Mouse (Mus musculus): ENCODE results near the gene Pcca. TPM values are rescaled to one million over a fixed set of nuclear protein-coding genes. Genes with fewer than 3 reads are reported as not detected.

Gene Pcca
- 13.7 and 15.8 TPM in 2 replicates for polyA plus RNA-seq (2015; fragmentation: Nextera tagmentation; extraction: Ambion mirVana)

DNA sequence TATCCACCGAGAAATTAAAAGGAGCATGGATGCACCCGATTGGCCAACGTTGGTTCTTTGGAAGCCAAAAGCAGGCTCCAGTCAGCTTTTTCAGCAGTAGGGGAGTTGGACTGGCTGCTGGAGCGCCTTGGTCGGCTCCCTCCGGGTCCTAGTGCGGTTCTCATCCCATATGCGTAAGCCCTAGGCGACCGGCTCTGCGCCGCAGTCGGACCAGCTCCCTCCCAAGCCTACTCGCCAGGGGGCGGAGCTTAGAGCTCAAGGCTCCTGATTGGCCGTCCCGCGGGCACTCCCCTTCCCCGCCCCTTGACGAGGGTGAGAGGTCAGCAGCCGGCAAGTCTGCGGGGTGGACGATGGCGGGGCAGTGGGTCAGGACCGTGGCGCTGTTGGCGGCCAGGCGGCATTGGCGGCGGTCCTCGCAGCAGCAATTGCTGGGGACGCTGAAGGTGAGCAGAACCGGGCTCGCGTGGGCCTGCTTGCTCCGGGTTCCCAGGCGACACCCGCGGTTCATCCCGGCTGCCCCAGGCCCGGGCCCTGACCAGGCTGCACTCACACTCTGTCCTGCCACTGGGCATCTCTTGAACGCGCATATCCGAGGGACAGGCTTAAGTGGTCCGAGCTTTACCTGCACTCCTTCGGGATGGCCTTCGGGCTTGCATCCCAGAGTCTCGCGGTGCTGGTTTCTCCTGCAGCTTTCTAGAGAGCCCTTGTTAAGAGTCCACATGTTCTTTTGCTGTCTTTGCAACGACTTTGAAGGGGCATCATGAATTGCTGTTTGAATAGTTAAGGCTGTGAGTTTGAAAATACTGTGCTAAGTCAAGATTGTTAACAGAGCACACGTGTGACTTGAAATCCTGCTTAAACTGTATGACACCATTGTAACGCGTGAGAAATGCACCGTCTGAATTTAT is at the start of gene Pcca:
Gene Pcca, plus strand, starts transcription at position 308 of the 908 bp plus-strand sequence.
- H3K9ac ChIP-seq, result peak within 1 kb of the TSS; percentile 61
- peak within 1 kb of the TSS; percentile 58 for H3K27ac ChIP-seq (replicated peaks)
- no peaks in the 10 kb centered on the region for H3K36me3 ChIP-seq (replicated peaks)
- peak within 1 kb of the TSS; percentile 92 for H3K4me2 ChIP-seq
- H3K4me3 ChIP-seq (replicated peaks), result peak within 1 kb of the TSS; percentile 71
- H3K9me3 ChIP-seq (replicated peaks), result no peaks in the 10 kb centered on the region
- peaks cover 18% of the 10 kb centered on the region for H3K4me1 ChIP-seq (replicated peaks)
- no peaks in the 10 kb centered on the region for H3K27me3 ChIP-seq
- WGBS (ENCODE audit: insufficient replicate concordance), result 2% methylated on average over 54 of the region's 54 CpGs
- ATAC-seq (ENCODE audit: insufficient read depth), result peak; percentile 99

- ATAC-seq (ENCODE audit: insufficient read depth), result no peak
Observed at GRCm38 (mm10) chr14:122484458-122484843, 49.7 kb upstream of the Pcca start.

DNA sequence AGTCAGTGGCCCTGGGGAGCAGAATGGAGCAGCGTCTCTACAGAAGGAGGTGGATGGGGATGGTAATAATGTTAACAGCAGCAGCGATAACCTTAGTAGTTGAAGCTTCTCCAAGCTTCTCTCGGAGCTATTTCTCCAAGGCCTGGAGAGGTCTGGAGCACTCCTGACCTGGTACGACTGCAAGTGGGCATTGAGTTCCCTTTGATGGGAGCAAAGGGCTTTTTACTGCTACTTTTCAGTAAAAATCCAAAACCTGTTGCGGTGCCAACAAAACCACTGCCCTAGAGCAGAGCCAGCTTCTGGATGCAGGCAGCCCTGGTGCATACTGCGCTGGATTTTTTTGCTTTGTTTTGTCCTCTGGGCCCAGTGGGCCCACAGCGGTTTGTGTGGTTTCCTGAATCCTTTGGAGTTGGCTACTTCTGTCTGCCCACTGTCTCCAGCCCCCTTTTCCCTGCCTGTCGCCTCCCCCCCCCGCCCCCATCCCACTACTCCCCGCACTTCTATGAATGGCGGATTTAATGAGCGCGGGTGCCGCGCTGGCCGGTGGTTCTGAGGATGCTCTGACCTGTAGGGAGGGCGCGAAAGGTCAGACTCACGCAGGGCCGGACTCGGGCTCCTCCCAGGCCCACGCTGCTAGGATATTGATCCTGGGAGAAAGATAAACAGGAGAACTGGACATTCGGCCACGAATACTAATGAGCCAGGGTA is 49.1 kb upstream of the Pcca start:
- Histone ChIP-seq H3K4me1 (replicated peaks) (no peaks in the 10 kb centered on the region), H3K27ac (replicated peaks) (no peak overlapping the region), H3K36me3 (replicated peaks) (no peaks in the 10 kb centered on the region), H3K9ac (no peak overlapping the region), H3K4me2 (no peak overlapping the region), H3K4me3 (replicated peaks) (no peak overlapping the region), H3K9me3 (replicated peaks) (no peaks in the 10 kb centered on the region), H3K27me3 (peaks cover 92% of the 10 kb centered on the region)
- no peak for ATAC-seq (ENCODE audit: insufficient read depth)
- 2% methylated on average over 24 of the region's 24 CpGs for WGBS (ENCODE audit: insufficient replicate concordance)

More at GRCm38 (mm10) chr14:122484458-122484843, 49.7 kb upstream of the Pcca start:
- Histone ChIP-seq H3K36me3 (replicated peaks) (no peaks in the 10 kb centered on the region), H3K9ac (no peak overlapping the region), H3K4me1 (replicated peaks) (no peaks in the 10 kb centered on the region), H3K9me3 (replicated peaks) (no peaks in the 10 kb centered on the region), H3K27ac (replicated peaks) (no peak overlapping the region), H3K4me2 (no peak overlapping the region), H3K27me3 (peaks cover 92% of the 10 kb centered on the region), H3K4me3 (replicated peaks) (no peak overlapping the region)
- WGBS (ENCODE audit: insufficient replicate concordance), result 4% methylated on average over 4 of the region's 4 CpGs

DNA sequence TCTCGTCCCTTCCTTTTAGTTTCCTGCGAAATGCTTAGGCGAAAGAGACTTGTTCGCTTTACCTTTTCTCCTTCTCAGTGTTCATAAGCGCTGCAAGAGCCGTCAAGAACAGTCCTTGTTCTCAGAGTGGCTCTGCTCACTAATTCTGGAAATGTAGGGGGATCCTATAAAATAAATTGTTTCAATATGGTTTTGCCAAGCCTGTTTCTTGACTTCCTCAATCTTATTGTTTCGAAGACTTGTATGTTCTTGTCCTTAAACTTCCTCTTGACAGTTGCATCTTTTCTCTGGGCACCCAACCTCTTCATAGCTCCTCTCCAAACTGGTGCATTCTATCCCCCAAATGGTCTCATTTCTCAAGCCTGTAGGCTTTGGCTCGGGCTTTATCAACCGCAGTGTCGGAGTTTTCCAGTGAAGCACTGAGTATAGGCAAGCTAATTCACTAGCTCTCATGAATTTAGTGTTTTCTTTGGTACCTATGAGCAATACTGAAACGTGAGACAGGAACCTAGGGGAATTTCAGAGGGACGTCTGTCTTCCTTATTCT is 48.4 kb upstream of the Pcca start:
- no peak overlapping the region for H3K4me2 ChIP-seq
- ATAC-seq (ENCODE audit: insufficient read depth), result no peak
- 2% methylated on average over 12 of the region's 12 CpGs for WGBS (ENCODE audit: insufficient replicate concordance)
- H3K27me3 ChIP-seq, result peaks cover 92% of the 10 kb centered on the region
- H3K27ac ChIP-seq (replicated peaks), result no peak overlapping the region
- H3K9me3 ChIP-seq (replicated peaks), result no peaks in the 10 kb centered on the region
- H3K4me3 ChIP-seq (replicated peaks), result no peak overlapping the region
- H3K4me1 ChIP-seq (replicated peaks), result 0 out of 2 replicates have a peak, but pooled peaks cover 3% of the 10 kb centered on the region
- H3K36me3 ChIP-seq (replicated peaks), result no peaks in the 10 kb centered on the region
- no peak overlapping the region for H3K9ac ChIP-seq

DNA sequence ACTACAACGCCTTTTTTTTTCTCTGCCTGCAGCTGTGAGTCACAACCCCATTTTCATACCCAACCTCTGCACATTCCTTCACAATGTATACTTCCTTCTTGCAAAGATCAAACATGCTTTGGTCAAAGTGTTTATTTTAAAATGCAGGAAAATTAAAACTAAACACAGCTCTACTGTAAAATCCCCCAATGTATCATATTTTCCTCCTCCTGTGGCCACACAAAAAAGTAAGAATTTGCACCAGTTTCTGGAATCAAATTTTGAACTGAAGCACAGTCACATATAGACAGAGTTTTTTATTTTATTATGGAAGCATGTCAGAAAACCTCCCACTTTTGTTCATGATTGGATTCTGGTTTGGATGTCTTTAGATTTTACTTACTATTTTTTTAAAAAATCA is 47.5 kb upstream of the Pcca start:
- H3K27ac ChIP-seq (replicated peaks), result no peak overlapping the region
- no peak overlapping the region for H3K9ac ChIP-seq
- H3K27me3 ChIP-seq, result peaks cover 92% of the 10 kb centered on the region
- no peaks in the 10 kb centered on the region for H3K9me3 ChIP-seq (replicated peaks)
- no peak overlapping the region for H3K4me2 ChIP-seq
- no peak overlapping the region for H3K4me3 ChIP-seq (replicated peaks)
- ATAC-seq (ENCODE audit: insufficient read depth), result no peak
- 0 out of 2 replicates have a peak, but pooled peaks cover 4% of the 10 kb centered on the region for H3K4me1 ChIP-seq (replicated peaks)
- 8% methylated on average over 1 of the region's 1 CpGs for WGBS (ENCODE audit: insufficient replicate concordance)
- H3K36me3 ChIP-seq (replicated peaks), result no peaks in the 10 kb centered on the region

GRCm38 (mm10) chr14:122487366-122487765 is 46.8 kb upstream of the Pcca start:
- no peak overlapping the region for H3K27ac ChIP-seq (replicated peaks)
- H3K4me2 ChIP-seq, result no peak overlapping the region
- no peaks in the 10 kb centered on the region for H3K9me3 ChIP-seq (replicated peaks)
- H3K4me1 ChIP-seq (replicated peaks), result 0 out of 2 replicates have a peak, but pooled peaks cover 4% of the 10 kb centered on the region
- no peaks in the 10 kb centered on the region for H3K36me3 ChIP-seq (replicated peaks)
- peaks cover 87% of the 10 kb centered on the region for H3K27me3 ChIP-seq
- H3K9ac ChIP-seq, result no peak overlapping the region
- WGBS (ENCODE audit: insufficient replicate concordance), result 3% methylated on average over 5 of the region's 5 CpGs
- ATAC-seq (ENCODE audit: insufficient read depth), result no peak
- no peak overlapping the region for H3K4me3 ChIP-seq (replicated peaks)

DNA sequence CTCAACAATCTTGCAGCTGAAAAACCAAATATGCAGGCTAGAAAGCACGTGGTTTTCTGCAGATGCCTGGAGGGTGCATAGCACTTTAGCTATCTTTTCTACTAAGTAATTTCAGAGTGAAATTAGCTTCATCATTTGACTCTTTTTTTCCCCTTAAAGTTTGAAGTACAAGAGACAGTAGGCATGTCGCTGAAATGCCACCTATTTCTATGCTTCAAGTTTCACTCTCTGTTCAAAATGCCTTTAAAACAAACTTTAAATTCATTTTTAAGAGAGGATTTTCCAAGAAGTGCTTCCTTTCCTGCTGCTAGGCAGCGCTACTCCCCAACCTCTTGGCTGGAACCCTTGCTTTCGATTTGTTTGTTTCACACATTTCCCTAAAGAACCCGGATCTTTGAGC is 45.1 kb upstream of the Pcca start:
- no peaks in the 10 kb centered on the region for H3K9me3 ChIP-seq (replicated peaks)
- H3K4me2 ChIP-seq, result no peak overlapping the region
- peaks cover 86% of the 10 kb centered on the region for H3K27me3 ChIP-seq
- no peak overlapping the region for H3K9ac ChIP-seq
- 0 out of 2 replicates have a peak, but pooled peaks cover 4% of the 10 kb centered on the region for H3K4me1 ChIP-seq (replicated peaks)
- H3K4me3 ChIP-seq (replicated peaks), result no peak overlapping the region
- H3K27ac ChIP-seq (replicated peaks), result no peak overlapping the region
- H3K36me3 ChIP-seq (replicated peaks), result no peaks in the 10 kb centered on the region
- no peak for ATAC-seq (ENCODE audit: insufficient read depth)
- 1% methylated on average over 5 of the region's 5 CpGs for WGBS (ENCODE audit: insufficient replicate concordance)

GRCm38 (mm10) chr14:122489686-122490414 is 44.3 kb upstream of the Pcca start:
- no peak for ATAC-seq (ENCODE audit: insufficient read depth)
- Histone ChIP-seq H3K4me2 (no peak overlapping the region), H3K4me3 (replicated peaks) (no peak overlapping the region), H3K27ac (replicated peaks) (no peak overlapping the region), H3K27me3 (peaks cover 85% of the 10 kb centered on the region), H3K36me3 (replicated peaks) (no peaks in the 10 kb centered on the region), H3K4me1 (replicated peaks) (0 out of 2 replicates have a peak, but pooled peaks cover 4% of the 10 kb centered on the region), H3K9ac (no peak overlapping the region), H3K9me3 (replicated peaks) (no peaks in the 10 kb centered on the region)
- 6% methylated on average over 12 of the region's 12 CpGs for WGBS (ENCODE audit: insufficient replicate concordance)

DNA sequence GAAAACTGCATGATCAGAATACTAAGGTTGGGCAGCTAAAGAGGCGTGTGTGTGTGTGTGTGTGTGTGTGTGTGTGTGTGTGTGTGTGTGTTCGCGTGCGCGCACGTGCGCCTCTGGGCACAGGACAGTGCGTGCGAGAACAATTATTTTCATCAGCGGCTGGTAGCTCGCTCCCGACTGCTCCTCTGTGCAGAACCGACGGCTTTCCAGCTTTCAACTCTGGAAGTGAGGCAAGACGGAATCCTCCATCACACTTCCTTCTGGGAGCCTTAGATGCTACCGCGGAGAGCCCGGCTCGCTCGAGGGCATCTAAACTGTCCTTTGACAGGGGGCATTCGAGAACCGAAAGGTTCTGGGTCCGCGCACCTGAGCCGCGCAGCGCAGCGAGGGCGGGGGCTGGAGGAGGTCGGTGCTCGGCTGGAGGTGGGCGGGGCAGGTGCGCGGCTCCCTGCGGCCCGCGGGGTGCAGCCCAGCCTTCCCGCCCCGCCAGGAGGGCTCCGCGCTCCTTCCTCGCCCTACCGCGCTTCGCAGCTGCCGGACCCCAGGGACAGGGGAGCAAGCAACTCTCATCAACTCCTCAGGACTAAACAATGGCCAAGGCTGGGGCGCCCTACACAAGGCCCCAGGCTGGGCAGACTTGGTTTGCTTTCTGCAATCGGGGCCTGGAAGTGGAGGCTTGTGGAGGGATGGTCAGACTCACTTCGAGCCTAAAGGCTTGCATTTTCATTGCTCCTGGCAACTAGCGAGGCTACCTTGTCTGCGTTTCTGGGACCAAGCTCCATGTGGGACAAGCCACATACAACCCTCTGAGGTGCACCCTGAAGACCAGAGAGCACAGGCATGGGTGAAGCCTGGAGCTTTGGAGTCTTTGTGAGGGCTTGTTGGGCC is 43.4 kb upstream of the Pcca start, which contains the start of gene Gm10837:
Gene Gm10837, plus strand, starts transcription at position 146 of the 888 bp plus-strand sequence.
- WGBS (ENCODE audit: insufficient replicate concordance), result 3% methylated on average over 51 of the region's 51 CpGs
- no peak for ATAC-seq (ENCODE audit: insufficient read depth)
- H3K4me3 ChIP-seq (replicated peaks), result peak within 1 kb of the TSS; percentile 22; the same call in 1 of the 2 replicates
- H3K4me2 ChIP-seq, result peak within 1 kb of the TSS; percentile 32
- peaks cover 83% of the 10 kb centered on the region for H3K27me3 ChIP-seq
- H3K4me1 ChIP-seq (replicated peaks), result 0 out of 2 replicates have a peak, but pooled peaks cover 4% of the 10 kb centered on the region
- no peak within 1 kb of the TSS for H3K9ac ChIP-seq
- H3K9me3 ChIP-seq (replicated peaks), result no peaks in the 10 kb centered on the region
- H3K36me3 ChIP-seq (replicated peaks), result no peaks in the 10 kb centered on the region
- no peak within 1 kb of the TSS for H3K27ac ChIP-seq (replicated peaks)

DNA sequence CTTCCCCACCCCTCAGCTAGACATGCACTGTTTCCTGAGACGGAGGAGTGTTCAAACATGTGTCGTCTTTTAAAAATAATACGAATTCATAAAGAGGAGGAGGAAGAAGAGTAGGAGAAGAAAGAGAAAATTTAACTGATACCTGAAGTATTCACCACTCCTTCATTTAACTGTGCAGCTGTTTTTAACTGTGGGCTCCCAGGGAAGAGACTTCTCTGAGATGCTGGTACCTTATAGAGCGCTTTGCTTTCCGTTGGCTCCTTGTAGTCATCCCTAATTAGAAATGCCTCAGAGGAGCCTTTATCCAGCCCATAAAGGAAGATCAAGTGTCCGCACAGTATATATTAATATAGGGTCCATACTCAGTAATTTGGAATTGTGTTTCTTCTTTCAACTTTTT is 42.6 kb upstream of the Pcca start:
- Histone ChIP-seq H3K27ac (replicated peaks) (no peak overlapping the region), H3K4me2 (no peak overlapping the region), H3K4me1 (replicated peaks) (0 out of 2 replicates have a peak, but pooled peaks cover 4% of the 10 kb centered on the region), H3K4me3 (replicated peaks) (no peak overlapping the region), H3K36me3 (replicated peaks) (no peaks in the 10 kb centered on the region), H3K9ac (no peak overlapping the region), H3K9me3 (replicated peaks) (no peaks in the 10 kb centered on the region), H3K27me3 (peaks cover 74% of the 10 kb centered on the region)
- 46% methylated on average over 6 of the region's 6 CpGs for WGBS (ENCODE audit: insufficient replicate concordance)
- no peak for ATAC-seq (ENCODE audit: insufficient read depth)

Measured in liver, embryonic 15.5 days (tissue).